Mouse (Mus musculus) MEL (cell line): Measurements from ENCODE around the gene Rab11fip3. TPM values are rescaled to one million over a fixed set of nuclear protein-coding genes. Genes with fewer than 3 reads are reported as not detected.

Experiments used
- DNase-seq: peaks from one replicate; pipeline ENCODE4 v3.0.0; 2011; ENCODE audit warnings: low read depth, low spot score
- H3K27ac ChIP-seq: 2 replicates; pipeline ENCODE4 v1.5.1; 2012; ENCODE audit warnings: low read depth, mild to moderate bottlenecking, control low read depth, low read length, moderate library complexity; ENCODE audit not compliant: control insufficient read depth
- H3K27me3 ChIP-seq, 2 experiments: fragments of 150-350 bp in 1 of 2; sonication (generic) in 1 of 2; 2 replicates each; pipeline ENCODE4 v1.6.1; 2012; ENCODE audit warnings: low read length in 2 of 2, mild to moderate bottlenecking in 2 of 2, improper control_type of control experiment in 1 of 2, moderate library complexity in 1 of 2; ENCODE audit not compliant: insufficient read depth in 2 of 2, control insufficient read depth in 1 of 2
- H3K36me3 ChIP-seq, 2 experiments: 2 replicates each; pipeline ENCODE4 v1.6.1; 2012 to 2014; ENCODE audit warnings: low read length in 2 of 2, improper control_type of control experiment in 1 of 2, inconsistent platforms in 1 of 2, mild to moderate bottlenecking in 1 of 2; ENCODE audit not compliant: insufficient read depth in 2 of 2, control insufficient read depth in 1 of 2
- H3K4me1 ChIP-seq, 2 experiments: fragments of 150-350 bp in 1 of 2; sonication (generic) in 1 of 2; 2 replicates each; pipeline ENCODE4 v1.6.1; 2012; ENCODE audit warnings: low read length in 2 of 2, improper control_type of control experiment in 1 of 2, mild to moderate bottlenecking in 1 of 2; ENCODE audit not compliant: insufficient read depth in 2 of 2, control insufficient read depth in 1 of 2
- H3K4me3 ChIP-seq, 2 experiments: fragments of 150-350 bp in 1 of 2; sonication (generic) in 1 of 2; 2 replicates each; pipeline ENCODE4 v1.5.1; 2012; ENCODE audit warnings: low read depth in 2 of 2, low read length in 2 of 2, mild to moderate bottlenecking in 2 of 2, moderate library complexity in 2 of 2, control low read depth in 1 of 2, improper control_type of control experiment in 1 of 2; ENCODE audit not compliant: control insufficient read depth in 1 of 2, insufficient read depth in 1 of 2
- H3K79me2 ChIP-seq: 2 replicates; pipeline ENCODE4 v1.6.1; 2012; ENCODE audit warnings: mild to moderate bottlenecking, low read length, moderate library complexity; ENCODE audit not compliant: control insufficient read depth, poor library complexity, insufficient read depth
- H3K9ac ChIP-seq: 2 replicates; pipeline ENCODE4 v1.6.1; 2012; ENCODE audit warnings: low read depth, mild to moderate bottlenecking, control low read depth, low read length, moderate library complexity; ENCODE audit not compliant: control insufficient read depth, poor library complexity, severe bottlenecking
- H3K9me3 ChIP-seq: fragments of 150-350 bp; sonication (generic); replicated peaks from 2 replicates; pipeline ENCODE4 v1.6.1; 2012; ENCODE audit warnings: mild to moderate bottlenecking, low read length, improper control_type of control experiment, moderate library complexity; ENCODE audit not compliant: insufficient read depth
- BHLHE40 ChIP-seq: IDR thresholded peaks from 2 replicates; pipeline ENCODE4 v1.6.1; 2012; ENCODE audit warnings: low read depth, mild to moderate bottlenecking, inconsistent platforms, low read length, improper control_type of control experiment, borderline replicate concordance
- ELF1 ChIP-seq: IDR thresholded peaks from 2 replicates; pipeline ENCODE4 v1.6.1; 2014; ENCODE audit warnings: low read depth, mild to moderate bottlenecking, inconsistent platforms, low read length, improper control_type of control experiment, moderate library complexity
- EP300 ChIP-seq, 2 experiments: IDR thresholded peaks; 2 replicates each; pipeline ENCODE4 v1.6.1; 2011; ENCODE audit warnings: improper control_type of control experiment in 2 of 2, low read length in 2 of 2, low read depth in 1 of 2, mild to moderate bottlenecking in 1 of 2
- HCFC1 ChIP-seq: IDR thresholded peaks from 2 replicates; pipeline ENCODE4 v1.6.1; 2012; ENCODE audit warnings: low read depth, mild to moderate bottlenecking, inconsistent platforms, low read length, improper control_type of control experiment, moderate library complexity
- MAFK ChIP-seq: IDR thresholded peaks from 2 replicates; pipeline ENCODE4 v1.6.1; 2011; ENCODE audit warnings: low read depth, mild to moderate bottlenecking, low read length, improper control_type of control experiment, borderline replicate concordance
- MAZ ChIP-seq: IDR thresholded peaks from 2 replicates; pipeline ENCODE4 v1.6.1; 2012; ENCODE audit warnings: low read depth, mild to moderate bottlenecking, inconsistent platforms, low read length, improper control_type of control experiment
- MEF2A ChIP-seq: IDR thresholded peaks from 2 replicates; pipeline ENCODE4 v1.6.1; 2014; ENCODE audit warnings: low read depth, mild to moderate bottlenecking, inconsistent platforms, low read length, improper control_type of control experiment; ENCODE audit not compliant: poor library complexity, insufficient replicate concordance, severe bottlenecking; ENCODE audit errors: extremely low read depth
- NELFE ChIP-seq: IDR thresholded peaks from 2 replicates; pipeline ENCODE4 v1.6.1; 2011; ENCODE audit warnings: low read depth, low read length, improper control_type of control experiment
- RAD21 ChIP-seq: IDR thresholded peaks from 2 replicates; pipeline ENCODE4 v1.6.1; 2011; ENCODE audit warnings: mild to moderate bottlenecking, low read depth, low read length, improper control_type of control experiment
- RCOR1 ChIP-seq: IDR thresholded peaks from 2 replicates; pipeline ENCODE4 v1.6.1; 2012; ENCODE audit warnings: low read depth, mild to moderate bottlenecking, inconsistent platforms, low read length, improper control_type of control experiment
- TCF12 ChIP-seq: IDR thresholded peaks from 2 replicates; pipeline ENCODE4 v1.6.1; 2014; ENCODE audit warnings: low read depth, mild to moderate bottlenecking, inconsistent platforms, low read length, improper control_type of control experiment, moderate library complexity
- UBTF ChIP-seq: IDR thresholded peaks from 2 replicates; pipeline ENCODE4 v1.6.1; 2012; ENCODE audit warnings: low read depth, mild to moderate bottlenecking, inconsistent platforms, low read length, improper control_type of control experiment, moderate library complexity, borderline replicate concordance; ENCODE audit not compliant: insufficient read depth
- USF1 ChIP-seq: IDR thresholded peaks from 2 replicates; pipeline ENCODE4 v1.6.1; 2014; ENCODE audit warnings: low read depth, mild to moderate bottlenecking, inconsistent platforms, low read length, improper control_type of control experiment, moderate library complexity
- USF2 ChIP-seq, 2 experiments: IDR thresholded peaks; 2 replicates each; pipeline ENCODE4 v1.6.1; 2011 to 2012; ENCODE audit warnings: improper control_type of control experiment in 2 of 2, low read length in 2 of 2, borderline replicate concordance in 1 of 2, inconsistent platforms in 1 of 2, low read depth in 1 of 2, mild to moderate bottlenecking in 1 of 2; ENCODE audit not compliant: insufficient read depth in 1 of 2
- ZC3H11A ChIP-seq: IDR thresholded peaks from 2 replicates; pipeline ENCODE4 v1.6.1; 2012; ENCODE audit warnings: low read depth, mild to moderate bottlenecking, inconsistent platforms, low read length, improper control_type of control experiment
- ZMIZ1 ChIP-seq: IDR thresholded peaks from 2 replicates; pipeline ENCODE4 v1.6.1; 2012; ENCODE audit warnings: low read depth, mild to moderate bottlenecking, inconsistent platforms, low read length, improper control_type of control experiment, moderate library complexity
- ZNF384 ChIP-seq: IDR thresholded peaks from 2 replicates; pipeline ENCODE4 v1.6.1; 2012; ENCODE audit warnings: low read depth, mild to moderate bottlenecking, inconsistent platforms, low read length, improper control_type of control experiment
- polyA plus RNA-seq, 2 experiments: library from polyadenylated mRNA; stranded (reverse) in 1 of 2; unstranded in 1 of 2; fragments of >175 nt in 1 of 2; fragments of >200 nt in 1 of 2; gene quantifications; 2 replicates each; pipeline versions ENCODE4 v1.2.1 to v1.2.4; 2012; ENCODE audit warnings: low replicate concordance in 2 of 2, low read depth in 1 of 2; ENCODE audit not compliant: insufficient read length in 2 of 2, insufficient read depth in 1 of 2, missing spikeins in 1 of 2
- total RNA-seq: library from RNA; depleted of rRNA; stranded (reverse); fragments of 300-350 nt; gene quantifications from 2 replicates; pipeline ENCODE4 v1.2.3, GENCODE M21; 2012

Rab11fip3 gene
- total and polyA plus RNA-seq, 3 experiments, result 3.2 to 18.9 TPM; not detected in 1

- TF ChIP-seq ZC3H11A, result no peak
- TF ChIP-seq ZMIZ1, result no peak
- peak; percentile 100 for TF ChIP-seq HCFC1
- no peak for TF ChIP-seq RCOR1
- no peak for TF ChIP-seq EP300 (IDR thresholded peaks at IDR 0.05; ENCODE audit: low read depth in 1 of 2, low read length in 2 of 2)
- peak; percentile 75 for TF ChIP-seq ELF1
- TF ChIP-seq RAD21, result no peak
- peak; percentile 56 for TF ChIP-seq NELFE
- TF ChIP-seq UBTF, result peak; percentile 92; the same call in 1 of the 2 replicates
- TF ChIP-seq USF2 (IDR thresholded peaks at IDR 0.05; ENCODE audit: borderline replicate concordance in 1 of 2, insufficient read depth in 1 of 2, low read depth in 1 of 2, low read length in 2 of 2), result no peak
- no peak for TF ChIP-seq MAFK
- TF ChIP-seq, all 39 proteins: peak for 15
These were observed 83.8 kb downstream of the Rab11fip3 start, which contains the start of gene Capn15 (continued) for GRCm38 (mm10) chr17:25985306-25986294.

GRCm38 (mm10) chr17:25984556-25985305 is 84.6 kb downstream of the Rab11fip3 start:
- H3K4me1 ChIP-seq, result peaks cover 5 to 16% of the 10 kb centered on the region in 2 experiments; a peak in 3 of 4 replicates
- H3K27ac ChIP-seq, result peak overlapping the region; percentile 40; the same call in 1 of the 2 replicates
- TF ChIP-seq MAZ (no peak), MAFK (no peak), BHLHE40 (no peak), USF1 (no peak), MEF2A (no peak), ZNF384 (no peak), USF2 (IDR thresholded peaks at IDR 0.05; ENCODE audit: borderline replicate concordance in 1 of 2, insufficient read depth in 1 of 2, low read depth in 1 of 2, low read length in 2 of 2) (no peak), TCF12 (no peak)
- H3K27me3 ChIP-seq, result no peaks in the 10 kb centered on the region
- peaks cover 30% of the 10 kb centered on the region for H3K79me2 ChIP-seq
- peak overlapping the region; percentile 63 to 69 for H3K4me3 ChIP-seq
- H3K9me3 ChIP-seq, result no peaks in the 10 kb centered on the region
- peak overlapping the region; percentile 86 for H3K9ac ChIP-seq
- peak; percentile 69 for DNase-seq
- H3K36me3 ChIP-seq, result peaks cover 0 to 12% of the 10 kb centered on the region in 2 experiments; a peak in 2 of 4 replicates
